Mouse (Mus musculus) testis, postnatal 14 days (tissue): ENCODE measurements around the gene Gm17359.

Source experiments
- DNase-seq: peaks from one replicate; pipeline ENCODE4 v3.0.0; 2021; ENCODE audit warnings: low spot score

Gene Gm17359

DNA sequence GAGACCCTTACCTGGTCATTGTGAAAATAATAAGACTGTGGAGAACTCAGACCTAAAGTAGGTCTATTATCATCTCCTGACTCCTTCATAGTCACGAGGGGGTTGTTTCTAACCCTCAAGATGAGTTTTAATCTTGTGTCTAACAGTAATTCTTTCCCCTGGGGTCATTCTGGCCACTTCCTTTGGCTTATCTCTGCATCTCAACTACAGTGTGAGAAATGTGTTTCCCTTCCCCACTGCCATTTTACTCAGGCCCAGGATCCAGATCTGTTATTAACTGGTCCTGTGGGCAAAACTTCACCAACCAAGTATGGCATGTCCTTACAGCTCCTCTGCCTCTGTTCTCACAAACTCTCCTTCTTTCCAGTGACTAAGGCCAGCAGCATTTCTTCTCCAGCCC, 12.8 kb downstream of the Gm17359 start:
- no peak for DNase-seq

GRCm38 (mm10) chr3:79358721-79359120, 22.3 kb downstream of the Gm17359 start:
- DNase-seq, result no peak

DNA sequence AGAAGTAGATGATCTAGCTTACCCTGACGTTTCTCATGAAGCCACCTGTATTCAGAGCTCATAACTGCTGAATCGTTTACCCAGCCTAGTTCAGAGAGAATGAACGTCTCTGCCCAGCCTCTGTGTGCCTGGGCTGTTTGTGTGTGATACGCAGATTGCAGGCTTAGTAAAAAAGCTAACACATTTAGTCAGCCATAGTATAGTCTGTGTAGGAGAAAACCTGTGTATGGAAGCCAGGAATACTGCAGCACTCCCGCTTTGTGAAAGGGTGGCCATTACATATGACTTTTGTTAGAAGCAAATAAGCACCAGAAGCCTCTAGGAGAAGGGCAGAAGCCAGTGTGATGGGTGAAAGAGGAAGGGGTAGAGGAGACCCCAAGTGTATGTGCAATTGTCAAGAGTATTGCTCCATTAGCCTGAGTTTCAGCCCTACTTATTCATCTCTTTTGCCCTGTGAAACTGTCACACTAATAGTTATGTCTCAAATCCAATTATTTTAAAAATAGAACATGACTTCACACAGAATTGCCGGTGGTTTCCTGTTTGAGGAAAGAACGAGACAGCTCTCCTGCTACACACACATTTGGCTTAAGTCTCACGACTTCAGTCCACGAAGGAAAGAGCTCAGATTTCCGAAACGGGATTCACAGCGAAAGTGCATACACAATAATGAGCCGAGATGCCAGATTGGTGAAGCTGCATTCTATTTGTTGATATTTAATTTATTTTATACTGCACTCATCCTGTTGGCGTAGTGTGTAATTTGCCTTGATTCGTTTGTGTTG, 24.0 kb downstream of the Gm17359 start:
- DNase-seq, result no peak

DNA sequence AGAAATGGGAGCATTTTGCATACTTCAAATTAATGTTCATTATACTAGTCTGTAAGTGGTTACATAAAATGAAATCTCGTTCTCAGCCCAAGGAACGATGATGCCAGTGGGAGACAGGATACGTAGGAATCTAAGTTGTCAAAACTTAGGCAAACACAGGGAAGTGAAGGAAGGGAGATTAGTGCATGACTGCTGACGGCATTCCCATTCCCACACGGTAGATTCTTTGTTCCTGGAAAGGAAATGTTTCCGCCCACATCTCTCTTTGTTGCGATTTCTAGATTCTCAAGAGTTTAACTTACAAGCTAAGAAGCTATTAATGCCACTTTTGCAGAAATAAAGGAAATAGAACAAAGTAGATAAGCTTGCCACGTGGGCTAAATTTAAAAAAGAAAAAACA, 29.6 kb downstream of the Gm17359 start:
- no peak for DNase-seq

DNA sequence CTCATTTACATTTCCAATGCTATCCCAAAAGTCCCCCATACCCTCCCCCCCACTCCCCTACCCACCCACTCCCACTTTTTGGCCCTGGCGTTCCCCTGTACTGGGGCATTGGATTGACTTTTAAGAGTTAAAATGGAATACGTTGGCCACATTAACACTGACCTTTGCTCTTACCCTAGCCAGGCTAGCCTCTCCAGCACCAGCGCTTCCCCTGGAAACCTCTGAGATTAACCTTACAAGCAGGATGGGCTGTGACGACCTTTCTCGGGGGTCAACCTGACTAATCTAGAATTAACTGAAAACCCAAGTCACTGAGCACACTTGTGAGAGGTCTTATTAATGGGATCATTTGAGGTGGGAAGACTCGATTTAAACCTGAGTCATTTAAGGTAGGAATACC, 31.8 kb downstream of the Gm17359 start:
- no peak for DNase-seq

DNA sequence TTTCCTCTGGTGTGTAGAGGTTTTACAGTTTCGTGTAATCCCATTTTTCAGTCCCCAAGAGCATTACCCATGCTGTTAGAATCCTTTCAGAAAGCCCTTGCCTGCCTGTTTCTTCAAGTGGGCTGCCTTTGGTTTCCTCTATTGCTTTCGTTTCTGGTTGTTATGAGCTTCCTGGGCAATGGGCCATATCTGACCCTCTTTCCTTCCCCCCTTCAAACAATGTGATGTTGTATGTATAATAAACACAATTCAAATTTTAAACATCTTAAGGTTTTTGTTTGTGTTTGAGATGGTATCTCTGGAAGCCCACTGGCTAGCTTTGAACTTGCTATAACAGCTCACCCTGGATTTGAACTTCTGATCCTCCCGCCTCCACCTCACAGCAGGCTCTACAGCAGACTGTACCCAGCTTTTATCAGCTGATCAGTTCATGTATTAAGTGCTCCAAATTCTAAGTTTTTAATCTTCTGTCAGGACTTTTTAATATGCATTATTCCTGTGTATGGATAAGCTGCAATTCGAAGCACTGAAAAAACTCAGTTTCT, 34.0 kb downstream of the Gm17359 start:
- no peak for DNase-seq

DNA sequence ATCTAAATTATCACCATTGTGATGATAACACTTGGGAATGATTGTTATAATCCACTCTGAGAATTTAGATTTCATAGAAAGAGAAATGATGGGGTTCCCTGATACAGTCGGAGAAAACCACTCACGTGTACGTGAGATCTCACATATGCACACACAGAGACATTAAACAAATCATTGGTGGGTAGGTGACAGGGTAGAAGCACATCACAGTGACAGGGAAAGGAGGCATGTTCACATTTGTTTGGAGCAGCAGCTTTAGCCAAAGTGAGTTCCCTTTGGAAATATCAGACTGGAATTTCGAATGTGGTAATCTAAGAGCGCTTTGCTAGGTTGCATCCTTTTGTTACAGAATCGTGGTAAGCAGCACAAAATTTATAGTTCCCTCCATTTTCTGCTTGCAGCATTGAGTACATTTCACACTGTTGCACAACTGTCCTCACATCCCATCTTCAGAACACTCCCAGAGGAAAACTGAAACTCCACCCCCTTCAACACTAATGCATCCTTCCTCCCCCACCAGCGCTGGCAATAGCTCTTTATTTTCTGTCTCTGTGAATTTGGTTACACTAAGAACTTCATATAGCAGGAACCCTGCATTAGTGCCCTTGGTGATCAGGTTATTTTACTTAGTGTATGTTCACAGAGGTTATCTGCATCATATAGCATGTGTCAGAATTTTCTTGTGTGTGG, 35.2 kb downstream of the Gm17359 start:
- DNase-seq, result no peak

GRCm38 (mm10) chr3:79373930-79374329, 37.5 kb downstream of the Gm17359 start:
- DNase-seq, result no peak

DNA sequence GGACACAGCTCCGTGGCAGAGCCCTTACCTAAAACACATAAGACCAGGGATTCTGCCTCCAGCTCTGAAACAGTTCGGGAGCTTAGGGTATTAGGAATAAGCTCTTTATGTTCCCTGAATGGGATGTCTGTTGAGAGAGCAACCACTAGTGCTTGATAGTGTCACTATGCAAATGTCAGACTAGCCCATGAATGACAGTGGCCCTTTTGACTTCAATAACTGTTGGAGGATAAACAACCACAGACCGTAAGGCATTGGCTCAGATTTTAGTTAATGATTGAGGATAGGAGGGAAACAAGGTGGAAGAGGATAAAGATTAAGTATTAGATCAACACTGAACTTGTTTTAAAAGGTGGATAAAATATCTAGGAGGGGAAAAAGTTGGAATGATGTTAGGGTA, 41.6 kb downstream of the Gm17359 start:
- no peak for DNase-seq

- DNase-seq, result no peak
These were observed 42.9 kb downstream of the Gm17359 start for GRCm38 (mm10) chr3:79379255-79379836.

DNA sequence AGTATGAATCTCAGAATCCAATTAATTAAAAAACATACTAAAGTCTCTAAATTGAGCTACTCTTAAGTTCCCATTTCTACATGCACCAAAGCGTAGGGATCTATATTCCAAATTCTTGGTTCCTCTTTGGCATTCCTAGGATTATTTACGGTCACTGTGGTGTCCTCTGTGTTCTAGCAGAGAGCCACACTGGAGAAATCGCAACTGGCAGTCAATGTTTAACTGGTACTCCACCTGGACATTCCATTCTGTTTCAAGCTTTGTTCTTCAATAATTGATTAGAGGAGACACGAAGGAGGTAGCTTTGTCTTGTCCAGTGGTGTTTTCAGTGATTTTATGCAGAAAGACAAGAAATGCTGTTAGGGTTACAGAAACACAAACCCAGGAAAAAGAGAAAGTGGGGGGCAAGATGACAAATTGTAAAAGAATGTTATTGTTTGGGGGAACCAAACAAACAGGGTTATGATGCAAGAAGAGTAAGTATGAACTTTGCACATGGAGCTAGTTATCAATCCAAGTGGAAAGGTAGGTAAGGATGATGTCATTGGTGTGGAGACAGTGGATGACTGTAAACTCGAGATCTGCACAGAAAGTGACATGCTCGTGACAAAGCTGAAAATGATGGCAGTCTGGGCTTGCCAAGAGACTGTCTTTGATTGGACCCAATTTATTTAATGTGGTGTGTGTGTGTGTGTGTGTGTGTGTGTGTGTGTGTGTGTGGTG, 43.6 kb downstream of the Gm17359 start:
- no peak for DNase-seq

DNA sequence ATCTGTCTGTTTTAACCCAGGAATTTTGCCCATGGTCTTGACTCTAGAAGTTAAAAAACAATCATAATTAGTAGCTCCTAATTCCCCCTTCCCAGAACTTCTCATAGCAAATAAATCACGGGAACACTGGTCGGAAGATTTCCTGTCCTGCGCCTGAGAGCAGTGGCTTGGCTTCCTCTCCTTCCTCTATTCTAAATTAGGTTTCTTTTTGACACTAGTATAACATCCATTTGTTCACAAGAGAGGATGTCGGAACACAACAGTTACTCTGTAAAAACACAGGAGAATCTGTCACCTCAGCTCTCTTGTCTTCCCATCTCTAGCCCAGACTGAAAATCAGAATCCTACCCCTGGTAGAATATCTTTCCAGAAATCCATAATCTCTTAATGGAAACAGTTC, 44.9 kb downstream of the Gm17359 start:
- DNase-seq, result no peak

GRCm38 (mm10) chr3:79385434-79386029, 49.1 kb downstream of the Gm17359 start:
- DNase-seq, result no peak

GRCm38 (mm10) chr3:79389081-79389480, 52.6 kb downstream of the Gm17359 start:
- DNase-seq, result no peak

DNA sequence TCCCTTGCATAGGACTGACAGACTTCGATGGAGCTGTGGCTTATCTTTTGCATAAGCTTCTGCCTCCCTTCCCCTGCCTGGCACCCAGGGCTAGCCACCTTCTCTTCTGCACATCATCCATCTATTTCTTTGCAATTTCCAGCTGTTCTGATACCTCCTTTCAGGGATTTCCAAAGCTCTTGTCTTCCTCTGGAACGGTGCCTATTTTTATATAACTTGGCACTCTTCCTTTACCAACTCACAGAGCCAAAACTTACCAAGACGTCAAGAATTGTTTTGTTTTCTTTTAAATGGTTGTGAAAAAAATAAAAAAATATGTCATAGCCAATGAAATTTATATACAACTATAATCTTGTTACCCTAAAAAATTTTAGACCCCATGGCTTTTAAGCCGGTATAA, 64.1 kb downstream of the Gm17359 start:
- no peak for DNase-seq

GRCm38 (mm10) chr3:79402056-79402455, 65.6 kb downstream of the Gm17359 start:
- no peak for DNase-seq

DNA sequence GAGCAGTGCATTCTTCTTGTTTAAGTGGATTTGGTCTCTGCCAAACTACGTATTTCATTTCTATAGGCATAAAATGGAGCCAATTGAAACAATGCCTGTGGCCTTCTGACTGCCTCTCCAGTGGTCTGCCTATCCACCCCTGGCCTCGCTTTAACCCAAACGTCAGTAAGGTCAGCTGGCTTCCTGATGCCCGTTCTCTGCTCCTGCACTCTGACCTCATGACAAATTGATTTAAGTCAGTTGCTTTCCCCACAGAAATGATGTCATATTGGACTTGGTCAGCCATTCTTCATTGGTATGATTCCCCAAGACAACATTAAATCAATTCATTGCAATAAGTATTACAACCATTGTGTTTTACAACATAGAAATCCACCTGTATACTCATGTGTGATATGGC, 72.1 kb downstream of the Gm17359 start:
- no peak for DNase-seq

DNA sequence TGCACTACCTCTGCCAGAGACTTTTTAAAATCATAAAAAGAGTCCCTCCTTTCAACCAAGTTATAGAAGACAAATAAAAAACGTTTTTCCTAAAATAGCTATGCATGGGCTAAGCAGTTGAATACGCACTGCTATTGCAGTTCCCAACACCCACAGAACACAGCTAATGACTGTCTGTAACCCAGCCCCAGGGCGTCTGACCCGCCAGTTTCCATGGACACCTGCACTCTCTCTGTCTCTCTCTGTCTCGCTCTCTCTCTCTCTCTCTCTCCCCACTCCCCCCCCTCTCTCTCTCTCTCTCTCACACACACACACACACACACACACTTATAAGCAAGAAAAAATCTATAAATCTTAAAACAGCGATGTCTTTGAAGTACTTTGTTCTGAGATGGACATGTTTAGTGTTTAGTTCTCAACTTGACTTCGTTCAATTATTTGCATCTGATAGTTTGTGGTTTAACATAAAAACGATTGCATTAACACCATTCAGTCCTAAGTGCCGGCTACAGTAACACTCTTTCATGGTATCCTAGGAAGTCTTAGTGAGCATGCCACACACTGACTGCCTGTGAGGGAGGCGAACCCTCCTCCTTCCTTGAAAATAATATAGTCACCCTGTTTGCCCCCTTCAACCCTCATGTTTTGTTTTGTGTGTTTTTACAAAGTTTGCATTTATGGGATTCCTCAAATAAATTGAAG, 73.6 kb downstream of the Gm17359 start:
- DNase-seq, result no peak

DNA sequence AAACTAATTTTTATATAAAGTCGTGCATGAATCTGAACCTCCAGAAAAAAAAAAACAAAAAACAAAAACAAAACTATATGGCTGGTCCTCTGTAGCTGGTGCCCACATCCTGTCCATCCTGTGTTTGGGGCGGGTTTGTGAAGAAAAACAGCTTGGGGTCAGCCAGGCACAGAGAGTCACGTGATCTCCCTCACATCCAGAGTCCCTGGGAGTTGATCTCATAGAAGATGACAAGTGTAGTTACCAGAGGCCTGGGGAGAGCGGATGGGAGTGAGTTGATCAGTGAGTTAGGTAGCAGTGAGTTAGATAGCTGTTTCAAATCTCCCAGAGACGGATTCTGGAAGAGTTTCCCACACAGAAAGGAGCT, 74.2 kb downstream of the Gm17359 start:
- no peak for DNase-seq

- no peak for DNase-seq
These were observed 75.2 kb downstream of the Gm17359 start for GRCm38 (mm10) chr3:79411666-79412065.

GRCm38 (mm10) chr3:79413492-79413891, 77.0 kb downstream of the Gm17359 start:
- DNase-seq, result no peak
